Mouse (Mus musculus) neural tube, embryonic 10.5 days (tissue): ENCODE measurements around the gene Lrrc18.

Experiments
- DNase-seq: peaks from one replicate; pipeline ENCODE4 v3.0.0-alpha.2; 2017; ENCODE audit warnings: low spot score; ENCODE audit errors: extremely low spot score

Lrrc18 gene

DNA sequence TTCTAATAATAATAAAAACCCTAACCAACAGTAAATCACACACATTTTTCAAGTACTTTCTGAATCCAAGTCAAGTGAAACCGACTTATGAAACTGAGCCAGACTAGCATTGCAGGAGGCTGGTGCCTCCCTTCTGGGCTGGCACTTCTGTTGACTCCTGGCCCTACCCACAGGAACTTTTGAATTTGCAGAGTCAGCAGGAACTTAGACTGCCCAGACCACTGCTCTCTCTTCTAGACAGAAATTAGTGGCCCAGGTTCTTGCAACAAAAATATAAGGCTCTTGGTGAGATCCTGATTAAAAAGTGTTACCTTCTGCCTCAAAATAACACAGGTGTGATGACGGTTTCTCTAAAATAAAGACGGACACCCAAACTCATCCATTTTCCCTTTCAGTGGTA is 54.0 kb downstream of the Lrrc18 start:
- no peak for DNase-seq

- no peak for DNase-seq
These were observed 62.3 kb downstream of the Lrrc18 start for GRCm38 (mm10) chr14:33053441-33053840.

DNA sequence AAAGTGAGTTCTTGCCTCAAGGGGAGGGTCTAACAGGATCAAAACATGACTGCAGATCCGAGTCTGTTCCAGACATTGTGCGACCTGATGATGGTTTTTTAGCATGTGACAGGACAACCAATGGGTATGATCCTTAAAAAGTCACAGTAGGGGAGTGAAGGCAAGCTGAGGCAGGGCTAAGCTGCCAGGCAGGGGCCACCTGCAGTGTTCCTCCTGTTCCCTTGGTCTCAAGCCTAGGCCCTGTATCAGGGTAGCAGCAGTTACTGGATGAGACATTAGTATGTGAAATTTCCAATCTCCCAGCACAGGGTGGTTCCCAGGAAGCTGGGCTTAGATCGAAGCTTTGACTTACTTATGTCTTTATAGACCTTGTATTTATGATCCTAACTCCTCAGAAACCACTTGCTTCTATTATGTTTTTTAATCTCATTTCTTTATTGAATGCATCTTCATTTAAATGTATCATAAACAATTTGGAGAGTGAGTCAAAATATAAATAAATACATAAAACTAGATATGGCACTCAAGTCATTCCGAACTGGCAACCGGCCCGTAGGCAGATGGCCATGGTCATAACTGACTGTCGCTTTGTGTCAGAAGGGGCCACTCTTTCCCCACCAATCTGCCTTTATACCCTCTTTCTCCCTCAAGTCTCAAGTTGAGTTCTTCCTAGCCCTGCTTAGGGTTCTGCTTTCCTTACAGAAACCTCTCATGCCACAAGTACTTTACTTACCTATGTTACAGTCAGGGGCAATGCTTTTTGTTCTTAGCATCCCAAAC is 67.9 kb downstream of the Lrrc18 start:
- no peak for DNase-seq

- DNase-seq = no peak
These were observed 71.8 kb downstream of the Lrrc18 start for GRCm38 (mm10) chr14:33062996-33063395.
